Mouse (Mus musculus) ES-Bruce4 (cell line): ENCODE data around the gene Shank2.

Source experiments
- CTCF ChIP-seq: IDR thresholded peaks from one replicate; pipeline ENCODE4 v1.8.1; 2011; ENCODE audit warnings: low read depth, low read length
- EP300 ChIP-seq: IDR thresholded peaks from 2 replicates; pipeline ENCODE4 v1.6.1; 2011; ENCODE audit warnings: low read depth, low read length; ENCODE audit not compliant: insufficient read depth
- POLR2A ChIP-seq: IDR thresholded peaks from one replicate; pipeline ENCODE4 v1.8.1; 2011; ENCODE audit warnings: low read length; ENCODE audit not compliant: insufficient read depth

DNA sequence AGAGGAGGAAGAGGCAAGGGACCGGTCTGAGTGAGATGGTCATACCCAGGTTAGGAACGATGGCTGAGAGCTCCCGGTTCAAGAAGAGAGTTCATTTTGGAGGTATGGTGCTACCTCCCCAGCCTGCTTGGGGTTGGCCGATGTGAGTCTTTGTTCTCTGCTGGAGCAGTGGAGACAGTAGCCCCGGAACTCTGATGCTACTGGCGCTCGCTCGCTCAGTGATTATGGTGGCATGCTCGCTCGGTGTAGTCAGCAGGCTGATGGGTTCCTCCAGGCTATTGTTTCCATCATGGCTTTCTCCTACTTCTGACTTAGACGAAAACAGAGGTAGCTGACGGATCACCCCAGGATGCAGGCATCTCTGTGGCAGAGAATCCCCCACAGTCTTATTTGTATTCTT is 237.3 kb downstream of the Shank2 start:
- TF ChIP-seq EP300 (no peak), CTCF (no peak), POLR2A (no peak)
